Mouse (Mus musculus): ENCODE measurements around the gene Qrfpr.

DNA sequence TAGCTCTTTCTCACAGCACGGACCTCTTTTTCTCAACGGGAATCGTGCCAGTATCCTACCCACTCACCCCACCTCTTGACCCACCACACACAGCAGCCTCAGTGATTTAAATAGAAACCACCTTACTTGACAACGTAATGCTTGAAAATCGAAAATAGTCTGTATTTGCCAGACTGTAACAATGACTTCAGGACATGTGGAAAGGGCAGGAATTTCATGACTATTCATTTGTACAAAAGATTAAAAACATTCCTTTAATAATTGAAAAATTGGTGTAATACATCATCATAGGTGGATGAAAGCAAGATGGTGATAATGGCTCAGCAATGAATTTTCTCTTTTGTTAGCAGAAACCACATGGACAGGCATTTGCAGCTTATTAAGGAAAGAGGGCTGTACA is 21.0 kb downstream of the Qrfpr start:
- no peak for TF ChIP-seq CTCF (conservative IDR thresholded peaks at IDR 0.05; ENCODE audit: insufficient read depth, insufficient read length, low read depth, low read length)
- no peak for TF ChIP-seq POLR2A (IDR thresholded peaks at IDR 0.05; ENCODE audit: low read depth, low read length)
